In the genomic region with DNA sequence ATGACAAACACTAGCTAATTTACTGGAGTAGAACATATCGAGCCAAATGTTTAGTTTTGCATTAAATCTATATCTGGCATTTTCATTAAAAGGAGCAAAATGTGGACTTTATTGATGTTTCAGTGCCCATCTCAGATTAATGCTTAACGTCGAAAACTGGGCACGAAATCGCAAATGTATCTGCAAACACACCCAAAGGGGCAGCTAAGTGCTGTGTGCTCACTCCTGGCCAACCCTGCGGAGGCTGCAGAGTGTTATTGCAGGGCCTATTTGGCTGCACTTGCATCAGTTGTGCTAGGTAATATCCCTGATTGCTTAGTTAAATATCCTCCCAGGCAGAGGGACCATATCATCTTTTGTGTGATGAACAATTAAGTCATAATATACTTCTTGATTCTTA, we compare ENCODE assay signal across 22 mouse cellular contexts.
"Had no signal": no experiment of that assay in that cellular context is flagged by ENCODE, and none has a peak within 500 bp of the region (broad histone marks: within the 10 kb centered on the region; RNA-seq: fewer than 3 reads in every experiment).

No protein-coding gene starts in this region.

- H3K9ac ChIP-seq: liver, embryonic 14.5 days; lung, embryonic 15.5 days; midbrain, embryonic 13.5 days; midbrain, embryonic 15.5 days; neural tube, embryonic 13.5 days; stomach, embryonic 15.5 days had no signal

- H3K27ac ChIP-seq: liver, embryonic 14.5 days; lung, embryonic 15.5 days; macrophage; midbrain, embryonic 13.5 days; midbrain, embryonic 15.5 days; neural tube, embryonic 13.5 days; stomach, embryonic 15.5 days; stomach, postnatal 0 days had no signal

- H3K4me1 ChIP-seq: lung, embryonic 15.5 days; megakaryocyte, embryonic 14.5 days; midbrain, embryonic 13.5 days; midbrain, embryonic 15.5 days; neural tube, embryonic 13.5 days; stomach, embryonic 15.5 days had no signal

- DNase-seq: lung, adult 2 months; lung, postnatal 14 days; lung, postnatal 36 days; retina, postnatal 1 day; right cerebral cortex, adult 18-20 months; right cerebral cortex, postnatal 25 days; right cerebral cortex, postnatal 4 days; spleen, adult 18-20 months; thymus, adult 2 months; thymus, postnatal 25 days; thymus, postnatal 4 days had no signal

- H3K36me3 ChIP-seq: lung, embryonic 15.5 days; midbrain, embryonic 13.5 days; midbrain, embryonic 15.5 days; neural tube, embryonic 13.5 days; stomach, embryonic 15.5 days had no signal

- H3K4me3 ChIP-seq: lung, embryonic 15.5 days; megakaryocyte, embryonic 14.5 days; midbrain, embryonic 13.5 days; midbrain, embryonic 15.5 days; neural tube, embryonic 13.5 days; stomach, embryonic 15.5 days had no signal

- ATAC-seq: lung, postnatal 0 days; midbrain, embryonic 13.5 days; midbrain, embryonic 15.5 days had no signal

- H3K27me3 ChIP-seq: lung, embryonic 15.5 days; midbrain, embryonic 13.5 days; midbrain, embryonic 15.5 days; neural tube, embryonic 13.5 days; stomach, embryonic 15.5 days had no signal

- H3K9me3 ChIP-seq: lung, embryonic 15.5 days; midbrain, embryonic 13.5 days; midbrain, embryonic 15.5 days; stomach, embryonic 15.5 days had no signal

- H3K4me2 ChIP-seq: lung, embryonic 15.5 days; midbrain, embryonic 11.5 days; midbrain, embryonic 13.5 days; midbrain, embryonic 15.5 days; neural tube, embryonic 13.5 days; stomach, embryonic 15.5 days had no signal
